Mouse (Mus musculus) ovary, adult 18-20 months (tissue): ENCODE measurements around the gene Cyp2b9.
"Not testable (repeated sequence)": the region's sequence is repeated elsewhere in the genome, so short reads cannot be mapped to it uniquely, and the experiment has no call there.

ENCODE experiments used
- DNase-seq: peaks from one replicate; pipeline ENCODE4 v3.0.0; 2022; ENCODE audit warnings: low spot score, mixed read lengths

The Cyp2b9 gene

GRCm38 (mm10) chr7:26173111-26173510 lies at the start of gene Cyp2b9:
Cyp2b9 (plus strand) TSS chr7:26173411.
- DNase-seq = not testable (repeated sequence)

GRCm38 (mm10) chr7:26139623-26140022 lies 33.6 kb upstream of the Cyp2b9 start:
- not testable (repeated sequence) for DNase-seq

- not testable (repeated sequence) for DNase-seq
These were observed 29.6 kb upstream of the Cyp2b9 start for GRCm38 (mm10) chr7:26143657-26144056.

GRCm38 (mm10) chr7:26168765-26169536 lies 4.3 kb upstream of the Cyp2b9 start:
- not testable (repeated sequence) for DNase-seq

GRCm38 (mm10) chr7:26201083-26201482 lies 27.9 kb downstream of the Cyp2b9 start:
- DNase-seq = no peak

GRCm38 (mm10) chr7:26260034-26260433 lies 86.8 kb downstream of the Cyp2b9 start, which contains the start of gene Vmn1r184:
Vmn1r184 (plus strand) TSS chr7:26260334.
- not testable (repeated sequence) for DNase-seq
